Mouse (Mus musculus): ENCODE measurements around the gene Sema4c.

DNA sequence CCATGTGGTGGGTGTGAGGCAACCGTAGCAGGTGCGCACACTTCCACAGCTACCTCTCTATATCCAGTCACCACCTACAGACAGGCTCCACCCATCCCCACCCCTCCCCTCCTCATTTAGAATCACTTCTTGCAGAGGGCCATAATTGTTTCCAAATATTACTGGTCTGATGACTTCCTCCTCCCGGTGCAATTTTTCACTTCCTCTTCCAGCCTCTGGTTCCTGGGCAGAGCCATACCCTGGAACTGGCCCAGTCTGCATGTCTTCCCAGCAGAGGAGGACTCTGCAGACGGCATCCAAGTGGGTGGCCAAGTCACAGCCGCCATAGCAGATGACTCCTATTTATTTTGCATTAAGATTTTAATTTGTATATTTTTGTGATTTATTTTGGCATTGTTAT lies 49.9 kb downstream of the Sema4c start:
- TF ChIP-seq GATA1 (IDR thresholded peaks at IDR 0.05; ENCODE audit: borderline replicate concordance, low read length) (no peak), FLI1 (IDR thresholded peaks at IDR 0.05; ENCODE audit: low read length) (no peak)
